Mouse (Mus musculus): ENCODE measurements around the gene Hnrnph1.

DNA sequence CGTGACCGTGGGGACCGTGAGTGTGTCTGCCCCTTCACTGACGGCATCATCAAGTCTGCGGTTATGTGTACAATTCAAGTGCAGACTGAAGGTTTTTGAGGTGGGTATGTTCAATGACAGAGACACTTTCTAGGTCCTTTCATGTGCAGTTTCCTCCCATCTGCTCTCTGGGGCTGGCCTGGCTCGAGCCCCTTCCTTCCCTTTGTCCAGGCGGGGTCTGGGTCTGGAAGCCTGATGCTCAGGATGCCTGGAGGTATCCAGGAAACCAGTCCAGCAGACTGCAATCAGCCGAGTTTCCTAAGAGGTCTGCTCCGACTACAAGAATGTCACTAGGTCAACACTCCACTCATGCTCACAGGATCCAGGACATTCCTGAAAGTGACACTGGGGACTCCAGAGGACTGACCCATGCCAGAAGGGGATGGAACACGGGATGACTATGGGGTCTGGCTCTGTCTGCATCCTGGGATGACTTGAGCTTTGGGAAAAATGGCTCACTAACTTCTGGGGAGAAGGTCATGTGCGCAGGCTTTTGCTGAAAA, 20.0 kb downstream of the Hnrnph1 start:
- no peak for TF ChIP-seq CTCF (IDR thresholded peaks at IDR 0.05)
- no peak for TF ChIP-seq EP300 (IDR thresholded peaks at IDR 0.05)

Measured in lung, postnatal 0 days (tissue).